Mouse (Mus musculus): ENCODE data around the gene Synpr. TPM values are rescaled to one million over a fixed set of nuclear protein-coding genes. Genes with fewer than 3 reads are reported as not detected.

The Synpr gene
- total and polyA plus RNA-seq, 3 experiments: not detected

- Histone ChIP-seq H3K27me3 (replicated peaks) (no peaks in the 10 kb centered on the region), H3K4me2 (ENCODE audit: insufficient read depth, low read depth, poor library complexity, severe bottlenecking) (no peak overlapping the region), H3K9ac (ENCODE audit: insufficient read depth, low read depth) (no peak overlapping the region), H3K4me1 (ENCODE audit: control insufficient read depth in 1 of 2, insufficient read depth in 2 of 2) (peaks cover 0 to 10% of the 10 kb centered on the region in 2 experiments; a peak in 2 of 4 replicates), H3K79me2 (replicated peaks; ENCODE audit: control insufficient read depth, extremely low read depth, insufficient read depth, poor library complexity, severe bottlenecking) (no peaks in the 10 kb centered on the region), H3K9me3 (replicated peaks; ENCODE audit: low read length) (no peaks in the 10 kb centered on the region), H3K4me3 (replicated peaks in 1 of 3; ENCODE audit: low read depth in 2 of 3, low read length in 2 of 3, poor library complexity in 1 of 3) (no peak overlapping the region), H3K36me3 (replicated peaks in 1 of 2; ENCODE audit: control insufficient read depth in 1 of 2, insufficient read depth in 1 of 2, low read length in 1 of 2) (no peaks in the 10 kb centered on the region), H3K27ac (ENCODE audit: insufficient read depth, low read depth) (no peak overlapping the region)
- DNase-seq (ENCODE audit: extremely low read depth): no peak
- in situ Hi-C loops (cut with MboI; ENCODE audit: low pct_ligation_motif_present, low pct_unique_long_range_greater_than_20kb, low sequenced_read_pairs) (no loop called here), dilution Hi-C loops (cut with MboI; ENCODE audit: extremely low pct_ligation_motif_present, extremely low pct_unique_long_range_greater_than_20kb, low sequenced_read_pairs) (no loop called here)
- no peak for TF ChIP-seq TCF12 (IDR thresholded peaks at IDR 0.05; ENCODE audit: low read depth, low read length)
- no peak for TF ChIP-seq ETS1 (conservative IDR thresholded peaks at IDR 0.05; ENCODE audit: low read depth, low read length)
- no peak for TF ChIP-seq RCOR1 (conservative IDR thresholded peaks at IDR 0.05; ENCODE audit: low read depth, low read length)
- no peak for TF ChIP-seq CTCF (conservative IDR thresholded peaks at IDR 0.05 in 1 of 2, IDR thresholded peaks at IDR 0.05 in 1 of 2; ENCODE audit: low read depth in 2 of 2, low read length in 2 of 2)
- no peak for TF ChIP-seq SMC3 (IDR thresholded peaks at IDR 0.05; ENCODE audit: low read depth, low read length)
- no peak for TF ChIP-seq MAZ (IDR thresholded peaks at IDR 0.05; ENCODE audit: low read depth, low read length)
- TF ChIP-seq MXI1 (IDR thresholded peaks at IDR 0.05; ENCODE audit: low read depth, low read length): no peak
- no peak for TF ChIP-seq ELF1 (IDR thresholded peaks at IDR 0.05; ENCODE audit: low read depth, low read length)
- no peak for TF ChIP-seq GABPA (IDR thresholded peaks at IDR 0.05; ENCODE audit: insufficient replicate concordance, low read depth, low read length)
These were observed 17.4 kb upstream of the Synpr start for GRCm38 (mm10) chr14:13267181-13267580.

GRCm38 (mm10) chr14:13283211-13283610 is 1.4 kb upstream of the Synpr start:
- no peak for DNase-seq (ENCODE audit: extremely low read depth)
- Histone ChIP-seq H3K9me3 (replicated peaks; ENCODE audit: low read length) (no peaks in the 10 kb centered on the region), H3K4me1 (ENCODE audit: control insufficient read depth in 1 of 2, insufficient read depth in 2 of 2) (no peaks in the 10 kb centered on the region), H3K36me3 (replicated peaks in 1 of 2; ENCODE audit: control insufficient read depth in 1 of 2, insufficient read depth in 1 of 2, low read length in 1 of 2) (no peaks in the 10 kb centered on the region), H3K9ac (ENCODE audit: insufficient read depth, low read depth) (no peak overlapping the region), H3K27ac (ENCODE audit: insufficient read depth, low read depth) (no peak overlapping the region), H3K4me3 (replicated peaks in 1 of 3; ENCODE audit: low read depth in 2 of 3, low read length in 2 of 3, poor library complexity in 1 of 3) (no peak overlapping the region), H3K4me2 (ENCODE audit: insufficient read depth, low read depth, poor library complexity, severe bottlenecking) (no peak overlapping the region), H3K27me3 (replicated peaks) (no peaks in the 10 kb centered on the region), H3K79me2 (replicated peaks; ENCODE audit: control insufficient read depth, extremely low read depth, insufficient read depth, poor library complexity, severe bottlenecking) (no peaks in the 10 kb centered on the region)
- dilution Hi-C loops (cut with MboI; ENCODE audit: extremely low pct_ligation_motif_present, extremely low pct_unique_long_range_greater_than_20kb, low sequenced_read_pairs): no loop called here
- in situ Hi-C loops (cut with MboI; ENCODE audit: low pct_ligation_motif_present, low pct_unique_long_range_greater_than_20kb, low sequenced_read_pairs): no loop called here
- TF ChIP-seq CHD2 (IDR thresholded peaks at IDR 0.05; ENCODE audit: low read length) (no peak), MYC (IDR thresholded peaks at IDR 0.05; ENCODE audit: low read depth, low read length) (no peak), MAZ (IDR thresholded peaks at IDR 0.05; ENCODE audit: low read depth, low read length) (no peak), TCF12 (IDR thresholded peaks at IDR 0.05; ENCODE audit: low read depth, low read length) (no peak), RAD21 (IDR thresholded peaks at IDR 0.05; ENCODE audit: low read depth, low read length) (no peak), MAX (IDR thresholded peaks at IDR 0.05; ENCODE audit: low read length) (no peak)

GRCm38 (mm10) chr14:13284845-13285198 is 242 bp downstream of the Synpr start:
- Histone ChIP-seq H3K9ac (ENCODE audit: insufficient read depth, low read depth) (no peak overlapping the region), H3K27me3 (replicated peaks) (no peaks in the 10 kb centered on the region), H3K4me1 (ENCODE audit: control insufficient read depth in 1 of 2, insufficient read depth in 2 of 2) (no peaks in the 10 kb centered on the region), H3K4me3 (replicated peaks in 1 of 3; ENCODE audit: low read depth in 2 of 3, low read length in 2 of 3, poor library complexity in 1 of 3) (no peak overlapping the region), H3K4me2 (ENCODE audit: insufficient read depth, low read depth, poor library complexity, severe bottlenecking) (no peak overlapping the region), H3K9me3 (replicated peaks; ENCODE audit: low read length) (no peaks in the 10 kb centered on the region), H3K27ac (ENCODE audit: insufficient read depth, low read depth) (no peak overlapping the region), H3K79me2 (replicated peaks; ENCODE audit: control insufficient read depth, extremely low read depth, insufficient read depth, poor library complexity, severe bottlenecking) (no peaks in the 10 kb centered on the region), H3K36me3 (replicated peaks in 1 of 2; ENCODE audit: control insufficient read depth in 1 of 2, insufficient read depth in 1 of 2, low read length in 1 of 2) (no peaks in the 10 kb centered on the region)
- dilution Hi-C loops (cut with MboI; ENCODE audit: extremely low pct_ligation_motif_present, extremely low pct_unique_long_range_greater_than_20kb, low sequenced_read_pairs): no loop called here
- no peak for DNase-seq (ENCODE audit: extremely low read depth)
- in situ Hi-C loops (cut with MboI; ENCODE audit: low pct_ligation_motif_present, low pct_unique_long_range_greater_than_20kb, low sequenced_read_pairs): no loop called here
- TF ChIP-seq EP300 (IDR thresholded peaks at IDR 0.05; ENCODE audit: low read length) (no peak), UBTF (IDR thresholded peaks at IDR 0.05; ENCODE audit: low read depth, low read length) (no peak), MXI1 (IDR thresholded peaks at IDR 0.05; ENCODE audit: low read depth, low read length) (no peak), ZKSCAN1 (IDR thresholded peaks at IDR 0.05; ENCODE audit: borderline replicate concordance, low read depth, low read length) (no peak), MYC (IDR thresholded peaks at IDR 0.05; ENCODE audit: low read depth, low read length) (no peak), ZNF384 (IDR thresholded peaks at IDR 0.05; ENCODE audit: low read depth, low read length) (no peak), JUN (IDR thresholded peaks at IDR 0.05; ENCODE audit: insufficient read depth, low read depth, low read length) (no peak), ZMIZ1 (IDR thresholded peaks at IDR 0.05; ENCODE audit: low read depth, low read length) (no peak), NRF1 (IDR thresholded peaks at IDR 0.05; ENCODE audit: low read depth, low read length) (no peak), JUND (conservative IDR thresholded peaks at IDR 0.05; ENCODE audit: low read depth, low read length) (no peak), MAX (IDR thresholded peaks at IDR 0.05; ENCODE audit: low read length) (no peak), ETS1 (conservative IDR thresholded peaks at IDR 0.05; ENCODE audit: low read depth, low read length) (no peak), ELF1 (IDR thresholded peaks at IDR 0.05; ENCODE audit: low read depth, low read length) (no peak), BHLHE40 (IDR thresholded peaks at IDR 0.05; ENCODE audit: low read depth, low read length) (no peak)

All from CH12.LX (cell line).